Mouse (Mus musculus): ENCODE measurements at regions not wholly inside any gene's neighbourhood (a gene's known extent, or its start where the extent isn't known, plus 50 kb on each side); places are given as distances from the start of the nearest gene placed in this dataset.

DNA sequence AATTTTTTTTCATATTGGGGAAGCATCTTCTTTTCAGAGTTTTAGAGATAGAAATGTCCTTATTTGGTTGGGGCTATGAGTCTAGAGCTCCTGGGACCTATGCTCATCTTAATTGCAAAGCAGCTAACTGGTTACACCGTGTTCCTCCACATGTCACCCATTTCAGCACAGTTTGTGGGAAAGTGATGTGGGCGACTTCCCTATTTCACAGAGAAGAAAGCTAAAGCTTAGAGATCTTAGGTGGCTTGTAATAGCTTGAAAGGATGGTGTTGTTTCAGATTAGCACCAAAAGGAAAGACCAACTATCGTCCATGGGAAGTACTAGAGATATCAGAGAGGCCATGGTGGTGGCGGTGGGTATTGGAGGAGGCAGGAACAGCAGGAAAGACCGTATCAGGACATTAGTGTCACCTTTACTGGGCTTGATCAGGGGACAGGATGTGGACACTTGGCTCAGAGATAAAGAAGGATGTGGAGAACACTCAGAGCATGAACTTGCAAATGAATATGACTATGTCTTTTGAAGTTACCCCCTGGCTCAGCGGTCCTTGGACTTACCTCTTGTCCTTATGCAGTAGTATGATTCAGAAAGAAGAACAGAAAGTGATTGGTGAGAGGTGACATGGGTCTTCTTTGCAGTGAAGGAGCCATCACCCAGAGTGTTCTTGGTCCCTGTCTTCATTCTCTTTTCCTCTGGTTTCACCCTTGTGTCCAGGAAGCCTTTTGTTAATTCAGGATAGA, 182.4 kb upstream of the Stt3b start:
- no peak overlapping the region for H3K27ac ChIP-seq (ENCODE audit: low read depth)
- no peak for ATAC-seq (replicated peaks; ENCODE audit: low FRiP score, low TSS enrichment, low read depth)
- H3K9me3 ChIP-seq (ENCODE audit: control insufficient read depth, low read length): no peaks in the 10 kb centered on the region
- no peaks in the 10 kb centered on the region for H3K4me1 ChIP-seq (replicated peaks; ENCODE audit: control insufficient read depth, insufficient read depth, low read length)
- no peak overlapping the region for H3K4me2 ChIP-seq (ENCODE audit: low read length)
- H3K4me3 ChIP-seq (ENCODE audit: low read depth, low read length): no peak overlapping the region
- no peaks in the 10 kb centered on the region for H3K27me3 ChIP-seq (replicated peaks; ENCODE audit: control insufficient read depth, insufficient read depth, low read length)
- DNase-seq (ENCODE audit: low spot score): no peak
- no peak overlapping the region for H3K9ac ChIP-seq (ENCODE audit: low read length)
- 90% methylated on average over 6 of the region's 6 CpGs for WGBS
- no peaks in the 10 kb centered on the region for H3K36me3 ChIP-seq (ENCODE audit: control insufficient read depth, insufficient read depth, low read length)

- WGBS: 85% methylated on average over 2 of the region's 2 CpGs
- DNase-seq (ENCODE audit: low spot score): no peak
- Histone ChIP-seq H3K27me3 (replicated peaks; ENCODE audit: control insufficient read depth, insufficient read depth, low read length) (no peaks in the 10 kb centered on the region), H3K4me3 (ENCODE audit: low read depth, low read length) (no peak overlapping the region), H3K4me1 (replicated peaks; ENCODE audit: control insufficient read depth, insufficient read depth, low read length) (no peaks in the 10 kb centered on the region), H3K9me3 (ENCODE audit: control insufficient read depth, low read length) (no peaks in the 10 kb centered on the region), H3K36me3 (ENCODE audit: control insufficient read depth, insufficient read depth, low read length) (no peaks in the 10 kb centered on the region), H3K9ac (ENCODE audit: low read length) (no peak overlapping the region), H3K27ac (ENCODE audit: low read depth) (no peak overlapping the region), H3K4me2 (ENCODE audit: low read length) (no peak overlapping the region)
- ATAC-seq (replicated peaks; ENCODE audit: low FRiP score, low TSS enrichment, low read depth): no peak
These were observed 183.5 kb upstream of the Stt3b start for GRCm38 (mm10) chr9:115493765-115494164.

- Histone ChIP-seq H3K27ac (ENCODE audit: low read depth) (no peak overlapping the region), H3K4me3 (ENCODE audit: low read depth, low read length) (no peak overlapping the region), H3K9ac (ENCODE audit: low read length) (no peak overlapping the region), H3K9me3 (ENCODE audit: control insufficient read depth, low read length) (no peaks in the 10 kb centered on the region), H3K4me1 (replicated peaks; ENCODE audit: control insufficient read depth, insufficient read depth, low read length) (no peaks in the 10 kb centered on the region), H3K27me3 (replicated peaks; ENCODE audit: control insufficient read depth, insufficient read depth, low read length) (no peaks in the 10 kb centered on the region), H3K36me3 (ENCODE audit: control insufficient read depth, insufficient read depth, low read length) (no peaks in the 10 kb centered on the region), H3K4me2 (ENCODE audit: low read length) (no peak overlapping the region)
- DNase-seq (ENCODE audit: low spot score) (no peak), ATAC-seq (replicated peaks; ENCODE audit: low FRiP score, low TSS enrichment, low read depth) (no peak)
- WGBS: 69% methylated on average over 3 of the region's 3 CpGs
These were observed 189.3 kb upstream of the Stt3b start for GRCm38 (mm10) chr9:115499536-115499935.

GRCm38 (mm10) chr9:115504789-115505188, 194.6 kb upstream of the Stt3b start:
- 0 out of 2 replicates have a peak, but pooled peaks cover 2% of the 10 kb centered on the region for H3K4me1 ChIP-seq (replicated peaks; ENCODE audit: control insufficient read depth, insufficient read depth, low read length)
- no peak overlapping the region for H3K9ac ChIP-seq (ENCODE audit: low read length)
- H3K27ac ChIP-seq (ENCODE audit: low read depth): no peak overlapping the region
- H3K36me3 ChIP-seq (ENCODE audit: control insufficient read depth, insufficient read depth, low read length): no peaks in the 10 kb centered on the region
- H3K9me3 ChIP-seq (ENCODE audit: control insufficient read depth, low read length): no peaks in the 10 kb centered on the region
- H3K4me2 ChIP-seq (ENCODE audit: low read length): no peak overlapping the region
- H3K27me3 ChIP-seq (replicated peaks; ENCODE audit: control insufficient read depth, insufficient read depth, low read length): no peaks in the 10 kb centered on the region
- WGBS: 23% methylated on average over 2 of the region's 2 CpGs
- no peak overlapping the region for H3K4me3 ChIP-seq (ENCODE audit: low read depth, low read length)
- DNase-seq (ENCODE audit: low spot score) (no peak), ATAC-seq (replicated peaks; ENCODE audit: low FRiP score, low TSS enrichment, low read depth) (no peak)

DNA sequence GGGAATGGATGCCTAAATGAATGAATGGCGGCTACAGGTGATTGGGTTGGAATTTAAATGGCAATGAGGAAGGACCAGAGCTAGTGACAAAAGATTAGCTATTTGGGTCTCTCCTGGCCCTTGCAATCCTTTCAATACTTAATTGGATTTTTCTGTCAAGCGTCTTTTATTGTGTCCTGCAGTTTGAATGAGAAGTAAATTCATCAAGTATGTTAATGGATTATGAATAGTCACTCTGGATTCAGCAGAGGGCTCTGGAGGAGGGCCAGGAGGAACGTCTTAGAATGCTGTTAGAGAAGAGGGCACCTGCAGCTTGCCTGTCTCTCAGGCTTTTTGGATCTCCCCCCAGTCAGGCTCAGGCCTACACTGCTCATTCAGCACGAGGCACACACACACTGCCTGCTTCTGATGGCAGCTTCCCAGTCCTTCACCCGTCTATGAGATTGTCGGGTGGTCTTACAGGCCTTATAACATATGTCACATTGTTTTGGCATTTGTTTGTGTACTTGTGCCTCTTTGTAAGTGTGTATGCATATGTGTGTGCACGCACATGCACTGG, 197.0 kb upstream of the Stt3b start:
- DNase-seq (ENCODE audit: low spot score): no peak
- Histone ChIP-seq H3K27ac (ENCODE audit: low read depth) (no peak overlapping the region), H3K4me1 (replicated peaks; ENCODE audit: control insufficient read depth, insufficient read depth, low read length) (0 out of 2 replicates have a peak, but pooled peaks cover 2% of the 10 kb centered on the region), H3K4me2 (ENCODE audit: low read length) (no peak overlapping the region), H3K4me3 (ENCODE audit: low read depth, low read length) (no peak overlapping the region), H3K9ac (ENCODE audit: low read length) (no peak overlapping the region), H3K36me3 (ENCODE audit: control insufficient read depth, insufficient read depth, low read length) (no peaks in the 10 kb centered on the region), H3K9me3 (ENCODE audit: control insufficient read depth, low read length) (no peaks in the 10 kb centered on the region), H3K27me3 (replicated peaks; ENCODE audit: control insufficient read depth, insufficient read depth, low read length) (no peaks in the 10 kb centered on the region)
- 77% methylated on average over 7 of the region's 7 CpGs for WGBS
- no peak for ATAC-seq (replicated peaks; ENCODE audit: low FRiP score, low TSS enrichment, low read depth)

GRCm38 (mm10) chr9:115512835-115513629, 202.8 kb upstream of the Stt3b start:
- no peak overlapping the region for H3K9ac ChIP-seq (ENCODE audit: low read length)
- H3K4me2 ChIP-seq (ENCODE audit: low read length): no peak overlapping the region
- no peak overlapping the region for H3K4me3 ChIP-seq (ENCODE audit: low read depth, low read length)
- H3K36me3 ChIP-seq (ENCODE audit: control insufficient read depth, insufficient read depth, low read length): no peaks in the 10 kb centered on the region
- H3K27me3 ChIP-seq (replicated peaks; ENCODE audit: control insufficient read depth, insufficient read depth, low read length): no peaks in the 10 kb centered on the region
- H3K9me3 ChIP-seq (ENCODE audit: control insufficient read depth, low read length): peaks cover 3% of the 10 kb centered on the region; the same call in 1 of the 2 replicates
- DNase-seq (ENCODE audit: low spot score): no peak
- no peak for ATAC-seq (replicated peaks; ENCODE audit: low FRiP score, low TSS enrichment, low read depth)
- WGBS: 73% methylated on average over 16 of the region's 16 CpGs
- H3K27ac ChIP-seq (ENCODE audit: low read depth): no peak overlapping the region
- H3K4me1 ChIP-seq (replicated peaks; ENCODE audit: control insufficient read depth, insufficient read depth, low read length): no peaks in the 10 kb centered on the region

GRCm38 (mm10) chr9:115517903-115518302, 207.7 kb upstream of the Stt3b start:
- no peak for ATAC-seq (replicated peaks; ENCODE audit: low FRiP score, low TSS enrichment, low read depth)
- H3K27ac ChIP-seq (ENCODE audit: low read depth): no peak overlapping the region
- no peak for DNase-seq (ENCODE audit: low spot score)
- H3K9ac ChIP-seq (ENCODE audit: low read length): no peak overlapping the region
- no peak overlapping the region for H3K4me3 ChIP-seq (ENCODE audit: low read depth, low read length)
- H3K4me1 ChIP-seq (replicated peaks; ENCODE audit: control insufficient read depth, insufficient read depth, low read length): no peaks in the 10 kb centered on the region
- H3K36me3 ChIP-seq (ENCODE audit: control insufficient read depth, insufficient read depth, low read length): no peaks in the 10 kb centered on the region
- H3K4me2 ChIP-seq (ENCODE audit: low read length): no peak overlapping the region
- no peaks in the 10 kb centered on the region for H3K27me3 ChIP-seq (replicated peaks; ENCODE audit: control insufficient read depth, insufficient read depth, low read length)
- peaks cover 3% of the 10 kb centered on the region; the same call in 1 of the 2 replicates for H3K9me3 ChIP-seq (ENCODE audit: control insufficient read depth, low read length)

DNA sequence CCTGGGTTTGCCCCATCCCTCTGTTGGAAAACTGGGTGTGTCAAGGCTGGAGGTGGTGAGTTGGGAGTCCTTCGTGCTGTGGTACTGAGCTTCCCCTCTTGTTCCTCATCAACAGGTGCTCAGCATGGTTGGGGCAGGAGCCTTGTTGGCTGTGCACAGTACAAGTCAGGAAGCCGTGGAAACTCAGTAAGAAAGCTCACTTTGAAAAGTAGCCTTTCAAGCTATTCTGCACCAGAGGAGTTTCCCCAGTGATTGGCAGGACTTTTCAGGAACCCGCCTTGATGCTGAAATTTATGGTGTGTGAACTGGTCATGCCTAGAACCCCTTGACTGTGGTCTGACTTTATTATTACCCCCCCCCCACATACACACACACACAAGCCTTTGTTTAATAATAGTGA, 213.9 kb upstream of the Stt3b start:
- DNase-seq (ENCODE audit: low spot score) (no peak), ATAC-seq (replicated peaks; ENCODE audit: low FRiP score, low TSS enrichment, low read depth) (no peak)
- no peak overlapping the region for H3K27ac ChIP-seq (ENCODE audit: low read depth)
- no peaks in the 10 kb centered on the region for H3K9me3 ChIP-seq (ENCODE audit: control insufficient read depth, low read length)
- H3K27me3 ChIP-seq (replicated peaks; ENCODE audit: control insufficient read depth, insufficient read depth, low read length): no peaks in the 10 kb centered on the region
- WGBS: 73% methylated on average over 3 of the region's 3 CpGs
- H3K4me2 ChIP-seq (ENCODE audit: low read length): no peak overlapping the region
- no peak overlapping the region for H3K4me3 ChIP-seq (ENCODE audit: low read depth, low read length)
- no peak overlapping the region for H3K9ac ChIP-seq (ENCODE audit: low read length)
- H3K4me1 ChIP-seq (replicated peaks; ENCODE audit: control insufficient read depth, insufficient read depth, low read length): no peaks in the 10 kb centered on the region
- no peaks in the 10 kb centered on the region for H3K36me3 ChIP-seq (ENCODE audit: control insufficient read depth, insufficient read depth, low read length)
